Mouse (Mus musculus): Measurements from ENCODE around the gene 4930402H24Rik. TPM values are rescaled to one million over a fixed set of nuclear protein-coding genes. Genes with fewer than 3 reads are reported as not detected.

4930402H24Rik gene
- polyA plus RNA-seq, 1 experiment from 2014 or later = 28.2 TPM

GRCm38 (mm10) chr2:130738019-130738418, 168.2 kb downstream of the 4930402H24Rik start:
- Histone ChIP-seq H3K9me3 (ENCODE audit: low read depth, low read length) (no peaks in the 10 kb centered on the region), H3K27ac (ENCODE audit: low read depth) (no peak overlapping the region), H3K4me1 (ENCODE audit: insufficient read depth) (no peaks in the 10 kb centered on the region), H3K9ac (no peak overlapping the region), H3K27me3 (ENCODE audit: insufficient read depth, low read length) (no peaks in the 10 kb centered on the region), H3K4me2 (no peak overlapping the region), H3K4me3 (ENCODE audit: low read depth, low read length) (no peak overlapping the region), H3K36me3 (ENCODE audit: insufficient read depth) (peaks cover 51% of the 10 kb centered on the region)
- TF ChIP-seq CTCF (IDR thresholded peaks at IDR 0.05; ENCODE audit: low read depth) = no peak
- 72% methylated on average over 6 of the region's 6 CpGs for WGBS
- ATAC-seq (ENCODE audit: insufficient read depth) (no peak), DNase-seq (no peak)

GRCm38 (mm10) chr2:130735281-130735680, 170.9 kb downstream of the 4930402H24Rik start:
- DNase-seq (no peak), ATAC-seq (ENCODE audit: insufficient read depth) (no peak)
- no peak overlapping the region for H3K4me3 ChIP-seq (ENCODE audit: low read depth, low read length)
- H3K9ac ChIP-seq = no peak overlapping the region
- H3K36me3 ChIP-seq (ENCODE audit: insufficient read depth) = peaks cover 58% of the 10 kb centered on the region
- 83% methylated on average over 5 of the region's 5 CpGs for WGBS
- H3K9me3 ChIP-seq (ENCODE audit: low read depth, low read length) = no peaks in the 10 kb centered on the region
- H3K27ac ChIP-seq (ENCODE audit: low read depth) = no peak overlapping the region
- no peaks in the 10 kb centered on the region for H3K27me3 ChIP-seq (ENCODE audit: insufficient read depth, low read length)
- no peaks in the 10 kb centered on the region for H3K4me1 ChIP-seq (ENCODE audit: insufficient read depth)
- H3K4me2 ChIP-seq = no peak overlapping the region
- TF ChIP-seq CTCF (IDR thresholded peaks at IDR 0.05; ENCODE audit: low read depth) = no peak

- 84% methylated on average over 3 of the region's 3 CpGs for WGBS
- H3K4me2 ChIP-seq = no peak overlapping the region
- peaks cover 57% of the 10 kb centered on the region for H3K36me3 ChIP-seq (ENCODE audit: insufficient read depth)
- H3K27ac ChIP-seq (ENCODE audit: low read depth) = no peak overlapping the region
- no peak overlapping the region for H3K9ac ChIP-seq
- H3K27me3 ChIP-seq (ENCODE audit: insufficient read depth, low read length) = no peaks in the 10 kb centered on the region
- H3K9me3 ChIP-seq (ENCODE audit: low read depth, low read length) = no peaks in the 10 kb centered on the region
- TF ChIP-seq CTCF (IDR thresholded peaks at IDR 0.05; ENCODE audit: low read depth) = no peak
- H3K4me3 ChIP-seq (ENCODE audit: low read depth, low read length) = no peak overlapping the region
- ATAC-seq (ENCODE audit: insufficient read depth) = no peak
- DNase-seq = no peak
- no peaks in the 10 kb centered on the region for H3K4me1 ChIP-seq (ENCODE audit: insufficient read depth)
Observed at GRCm38 (mm10) chr2:130733444-130733843, 172.8 kb downstream of the 4930402H24Rik start.

GRCm38 (mm10) chr2:130731855-130732254, 174.4 kb downstream of the 4930402H24Rik start:
- no peak for DNase-seq
- WGBS = 65% methylated on average over 5 of the region's 5 CpGs
- H3K27me3 ChIP-seq (ENCODE audit: insufficient read depth, low read length) = no peaks in the 10 kb centered on the region
- H3K27ac ChIP-seq (ENCODE audit: low read depth) = no peak overlapping the region
- no peak for ATAC-seq (ENCODE audit: insufficient read depth)
- H3K4me3 ChIP-seq (ENCODE audit: low read depth, low read length) = no peak overlapping the region
- no peaks in the 10 kb centered on the region for H3K9me3 ChIP-seq (ENCODE audit: low read depth, low read length)
- no peak overlapping the region for H3K9ac ChIP-seq
- no peak for TF ChIP-seq CTCF (IDR thresholded peaks at IDR 0.05; ENCODE audit: low read depth)
- H3K36me3 ChIP-seq (ENCODE audit: insufficient read depth) = peaks cover 65% of the 10 kb centered on the region
- no peaks in the 10 kb centered on the region for H3K4me1 ChIP-seq (ENCODE audit: insufficient read depth)
- no peak overlapping the region for H3K4me2 ChIP-seq

- no peak for DNase-seq
- peaks cover 64% of the 10 kb centered on the region for H3K36me3 ChIP-seq (ENCODE audit: insufficient read depth)
- no peaks in the 10 kb centered on the region for H3K4me1 ChIP-seq (ENCODE audit: insufficient read depth)
- 82% methylated on average over 9 of the region's 9 CpGs for WGBS
- no peak for TF ChIP-seq CTCF (IDR thresholded peaks at IDR 0.05; ENCODE audit: low read depth)
- H3K27ac ChIP-seq (ENCODE audit: low read depth) = no peak overlapping the region
- no peaks in the 10 kb centered on the region for H3K9me3 ChIP-seq (ENCODE audit: low read depth, low read length)
- H3K9ac ChIP-seq = no peak overlapping the region
- no peak for ATAC-seq (ENCODE audit: insufficient read depth)
- H3K4me2 ChIP-seq = no peak overlapping the region
- H3K4me3 ChIP-seq (ENCODE audit: low read depth, low read length) = no peak overlapping the region
- H3K27me3 ChIP-seq (ENCODE audit: insufficient read depth, low read length) = no peaks in the 10 kb centered on the region
Observed at GRCm38 (mm10) chr2:130730746-130731145, 175.5 kb downstream of the 4930402H24Rik start.

GRCm38 (mm10) chr2:130728906-130729585, 177.2 kb downstream of the 4930402H24Rik start:
- no peaks in the 10 kb centered on the region for H3K9me3 ChIP-seq (ENCODE audit: low read depth, low read length)
- DNase-seq (peak; percentile 40), ATAC-seq (ENCODE audit: insufficient read depth) (no peak)
- no peak overlapping the region for H3K4me2 ChIP-seq
- peaks cover 65% of the 10 kb centered on the region for H3K36me3 ChIP-seq (ENCODE audit: insufficient read depth)
- WGBS = 89% methylated on average over 2 of the region's 2 CpGs
- H3K4me3 ChIP-seq (ENCODE audit: low read depth, low read length) = no peak overlapping the region
- H3K27ac ChIP-seq (ENCODE audit: low read depth) = no peak overlapping the region
- TF ChIP-seq CTCF (IDR thresholded peaks at IDR 0.05; ENCODE audit: low read depth) = no peak
- H3K4me1 ChIP-seq (ENCODE audit: insufficient read depth) = no peaks in the 10 kb centered on the region
- no peak overlapping the region for H3K9ac ChIP-seq
- no peaks in the 10 kb centered on the region for H3K27me3 ChIP-seq (ENCODE audit: insufficient read depth, low read length)

GRCm38 (mm10) chr2:130727752-130728151, 178.5 kb downstream of the 4930402H24Rik start:
- ATAC-seq (ENCODE audit: insufficient read depth) = no peak
- H3K9me3 ChIP-seq (ENCODE audit: low read depth, low read length) = no peaks in the 10 kb centered on the region
- H3K27me3 ChIP-seq (ENCODE audit: insufficient read depth, low read length) = no peaks in the 10 kb centered on the region
- no peak for TF ChIP-seq CTCF (IDR thresholded peaks at IDR 0.05; ENCODE audit: low read depth)
- no peak overlapping the region for H3K9ac ChIP-seq
- H3K36me3 ChIP-seq (ENCODE audit: insufficient read depth) = peaks cover 69% of the 10 kb centered on the region
- no peak overlapping the region for H3K4me3 ChIP-seq (ENCODE audit: low read depth, low read length)
- no peaks in the 10 kb centered on the region for H3K4me1 ChIP-seq (ENCODE audit: insufficient read depth)
- no peak overlapping the region for H3K4me2 ChIP-seq
- no peak for DNase-seq
- H3K27ac ChIP-seq (ENCODE audit: low read depth) = no peak overlapping the region
- 90% methylated on average over 1 of the region's 1 CpGs for WGBS
